Mouse (Mus musculus) erythroblast, embryonic 14.5 days (primary cell): Measurements from ENCODE around the gene Ppih.

Experiments
- GATA1 ChIP-seq: IDR thresholded peaks from 2 replicates; pipeline ENCODE4 v1.6.1; 2012; ENCODE audit warnings: low read length, inconsistent platforms, mixed read lengths
- TAL1 ChIP-seq: IDR thresholded peaks from 3 replicates; pipeline ENCODE4 v1.6.1; 2012; ENCODE audit warnings: low read length, inconsistent platforms, mixed read lengths

- TF ChIP-seq TAL1 (no peak), GATA1 (no peak)
Measured at GRCm38 (mm10) chr4:119261087-119261713, 59.1 kb downstream of the Ppih start.
